Mouse (Mus musculus) lung, postnatal 0 days (tissue): Measurements from ENCODE around the gene Xpo4. TPM values are rescaled to one million over a fixed set of nuclear protein-coding genes. Genes with fewer than 3 reads are reported as not detected.
A peak's percentile ranks its signal among the peaks of the same experiment; 100 is the strongest.

Source experiments
- ATAC-seq: fragments of 200-750 bp; cut with Nextera tagmentation; 2 replicates; pipeline ENCODE4 v1.8.0; 2017; ENCODE audit warnings: moderate library complexity
- DNase-seq: peaks from one replicate; pipeline ENCODE4 v3.0.0-alpha.2; 2016; ENCODE audit warnings: low spot score
- H3K27ac ChIP-seq: fragments of 300-500 bp; sonication (generic); 2 replicates; pipeline ENCODE4 v1.5.1; 2014; ENCODE audit warnings: antibody characterized with exemption, mild to moderate bottlenecking, low read length, mixed read lengths
- H3K27me3 ChIP-seq: fragments of 300-500 bp; sonication (generic); replicated peaks from 2 replicates; pipeline ENCODE4 v1.6.1; 2014; ENCODE audit warnings: low read length, mixed read lengths; ENCODE audit not compliant: insufficient read depth
- H3K36me3 ChIP-seq: fragments of 300-500 bp; sonication (generic); 2 replicates; pipeline ENCODE4 v1.6.1; 2014; ENCODE audit warnings: low read length, mixed read lengths; ENCODE audit not compliant: insufficient read depth
- H3K4me1 ChIP-seq: fragments of 300-500 bp; sonication (generic); 2 replicates; pipeline ENCODE4 v1.6.1; 2014; ENCODE audit warnings: antibody characterized with exemption, low read depth, low read length, mixed read lengths; ENCODE audit not compliant: insufficient read depth
- H3K4me2 ChIP-seq: fragments of 300-500 bp; sonication (generic); replicated peaks from 2 replicates; pipeline ENCODE4 v1.6.1; 2014; ENCODE audit warnings: low read depth, mild to moderate bottlenecking, low read length, moderate library complexity, mixed read lengths
- H3K4me3 ChIP-seq: fragments of 300-500 bp; sonication (generic); 2 replicates; pipeline ENCODE4 v1.5.1; 2014; ENCODE audit warnings: low read depth, low read length
- H3K9ac ChIP-seq: fragments of 300-500 bp; sonication (generic); replicated peaks from 2 replicates; pipeline ENCODE4 v1.6.1; 2014; ENCODE audit warnings: low read depth, mild to moderate bottlenecking
- H3K9me3 ChIP-seq: fragments of 300-500 bp; sonication (generic); 2 replicates; pipeline ENCODE4 v1.6.1; 2016; ENCODE audit warnings: low read length, mixed read lengths
- CTCF ChIP-seq: IDR thresholded peaks from 2 replicates; pipeline ENCODE4 v1.5.1; 2016; ENCODE audit warnings: antibody characterized with exemption, mild to moderate bottlenecking
- EP300 ChIP-seq: IDR thresholded peaks from 2 replicates; pipeline ENCODE4 v1.6.1; 2016; ENCODE audit warnings: antibody characterized with exemption, mild to moderate bottlenecking, control low read depth
- WGBS: fragments of 180-500 bp; shearing (Covaris S2); extraction: QIAGEN DNeasy Blood & Tissue Kit; methylation state at CpG from one replicate; pipeline ENCODE4 v1.1.7; 2014; 5-methylcytosine and 5-hydroxymethylcytosine counted together
- polyA plus RNA-seq: library from polyadenylated mRNA; unstranded; fragments of >200 nt; fragmentation: Nextera tagmentation; extraction: Ambion mirVana; gene quantifications from 2 replicates; pipeline ENCODE4 v1.2.1, GENCODE M21; 2015

Gene Xpo4
- polyA plus RNA-seq, 1 experiment from 2014 or later: 6.4 TPM

DNA sequence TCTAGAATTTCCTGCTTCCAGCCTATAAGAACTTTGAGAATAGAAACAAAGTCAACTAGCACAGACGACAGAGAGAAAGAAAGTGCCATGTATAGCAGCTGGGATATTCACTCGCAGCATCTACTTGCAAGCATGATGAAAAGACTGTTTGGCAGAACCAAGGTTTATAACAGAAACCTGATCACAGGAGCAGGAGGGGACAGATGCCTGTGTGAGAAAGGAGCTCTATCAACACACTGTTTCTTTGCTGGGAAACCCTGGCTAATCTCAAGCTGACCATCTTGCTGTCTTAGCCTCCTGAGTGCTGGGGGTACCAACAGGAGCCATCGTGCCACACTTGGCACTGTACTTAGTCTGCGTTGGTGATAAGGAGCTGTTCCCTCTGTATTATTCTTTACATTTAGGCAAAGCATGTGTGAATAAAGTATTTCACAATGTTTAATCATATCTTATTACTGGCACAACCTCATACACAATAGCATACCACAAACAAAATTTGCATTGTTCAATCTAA is 55.4 kb downstream of the Xpo4 start:
- ATAC-seq (no peak), DNase-seq (no peak)
- Histone ChIP-seq H3K27ac (no peak overlapping the region), H3K9ac (no peak overlapping the region), H3K4me1 (peaks cover 8% of the 10 kb centered on the region; the same call in 1 of the 2 replicates), H3K4me2 (no peak overlapping the region), H3K9me3 (no peaks in the 10 kb centered on the region), H3K27me3 (no peaks in the 10 kb centered on the region), H3K36me3 (no peaks in the 10 kb centered on the region), H3K4me3 (no peak overlapping the region)
- 43% methylated on average over 4 of the region's 4 CpGs for WGBS
- TF ChIP-seq CTCF (no peak), EP300 (no peak)

DNA sequence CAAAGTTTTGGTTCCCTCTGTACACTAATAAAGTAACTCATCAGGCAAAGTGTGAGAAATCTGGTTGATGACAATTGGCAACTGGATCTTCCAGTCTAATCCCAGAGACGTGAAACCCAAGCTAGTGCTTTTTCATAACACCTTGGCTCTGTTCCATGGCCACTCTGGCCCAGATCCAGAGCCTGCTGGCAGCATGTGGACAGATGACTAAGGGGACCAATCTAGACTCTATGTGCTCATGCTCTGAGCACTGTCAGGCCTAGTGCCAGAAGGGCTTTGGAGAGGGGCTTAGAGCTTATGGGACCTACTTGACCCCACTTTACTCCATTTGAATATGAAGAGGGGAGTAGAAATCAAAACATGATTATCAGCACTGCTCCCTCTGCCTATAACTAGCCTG is 57.7 kb downstream of the Xpo4 start:
- ATAC-seq (peak; percentile 98), DNase-seq (peak; percentile 94)
- no peak overlapping the region for H3K9ac ChIP-seq
- WGBS: 8% methylated on average over 1 of the region's 1 CpGs
- H3K4me1 ChIP-seq: peaks cover 8% of the 10 kb centered on the region; the same call in 1 of the 2 replicates
- H3K4me2 ChIP-seq: peak overlapping the region; percentile 15; the same call in 1 of the 2 replicates
- H3K4me3 ChIP-seq: no peak overlapping the region
- TF ChIP-seq CTCF (no peak), EP300 (peak; percentile 82)
- no peaks in the 10 kb centered on the region for H3K9me3 ChIP-seq
- H3K36me3 ChIP-seq: 0 out of 2 replicates have a peak, but pooled peaks cover 8% of the 10 kb centered on the region
- peak overlapping the region; percentile 48; the same call in 1 of the 2 replicates for H3K27ac ChIP-seq
- no peaks in the 10 kb centered on the region for H3K27me3 ChIP-seq

DNA sequence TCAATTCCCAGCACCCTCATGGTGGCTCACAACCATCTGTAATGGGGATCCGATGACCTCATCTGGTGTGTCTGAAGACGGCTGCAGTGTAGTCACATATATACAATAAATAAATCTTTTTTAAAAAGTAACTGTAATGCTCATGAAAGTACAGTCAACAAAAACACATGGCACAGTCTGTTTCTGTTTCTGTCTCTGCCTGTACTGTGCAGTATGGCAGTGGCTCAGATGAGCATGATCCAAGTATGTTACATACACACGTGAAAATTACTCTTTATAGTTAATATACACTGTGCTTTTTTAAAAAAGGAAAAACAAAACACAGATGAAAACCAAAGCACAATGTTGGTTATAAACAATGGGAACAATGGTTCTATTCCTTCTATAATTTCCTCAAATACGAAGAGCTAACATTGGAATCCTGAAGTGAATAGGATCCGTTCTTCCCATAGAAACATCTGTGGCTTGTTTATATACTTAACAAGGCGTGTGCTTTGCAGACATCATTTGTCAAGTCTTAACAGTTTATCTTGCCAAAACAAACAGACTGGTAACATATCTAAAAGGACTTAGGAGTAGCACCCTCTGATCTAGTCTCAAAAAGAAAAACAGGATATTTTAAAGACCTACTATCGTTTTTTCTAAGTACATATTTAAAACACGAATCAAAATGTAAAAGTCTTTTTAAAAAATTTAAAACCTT is 58.4 kb downstream of the Xpo4 start:
- peaks cover 8% of the 10 kb centered on the region; the same call in 1 of the 2 replicates for H3K4me1 ChIP-seq
- H3K4me2 ChIP-seq: peak overlapping the region; percentile 15; the same call in 1 of the 2 replicates
- H3K9me3 ChIP-seq: no peaks in the 10 kb centered on the region
- TF ChIP-seq EP300: peak; percentile 86
- TF ChIP-seq CTCF: no peak
- WGBS: 26% methylated on average over 8 of the region's 8 CpGs
- no peak overlapping the region for H3K4me3 ChIP-seq
- peak overlapping the region; percentile 48 for H3K27ac ChIP-seq
- ATAC-seq: peak; percentile 78
- 0 out of 2 replicates have a peak, but pooled peaks cover 8% of the 10 kb centered on the region for H3K36me3 ChIP-seq
- peak; percentile 83 for DNase-seq
- no peak overlapping the region for H3K9ac ChIP-seq
- no peaks in the 10 kb centered on the region for H3K27me3 ChIP-seq

DNA sequence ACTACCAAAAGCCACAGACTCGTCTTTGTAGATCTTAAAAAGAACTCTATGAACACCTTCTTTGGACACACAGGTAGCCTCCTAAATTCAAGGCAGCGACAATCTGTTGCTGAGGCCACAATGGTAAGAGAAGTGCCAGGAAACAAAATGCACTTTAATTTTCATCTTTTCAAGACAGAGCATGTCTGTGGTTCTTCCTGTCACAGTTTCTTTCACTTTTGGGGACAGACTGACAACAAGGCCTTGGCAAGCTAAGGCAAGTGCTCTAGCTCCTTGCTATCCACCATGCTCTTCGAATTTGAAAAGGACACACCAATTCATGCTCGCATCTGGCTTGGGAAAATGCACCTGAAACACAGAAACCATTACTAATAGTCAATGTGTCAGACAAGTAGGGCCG is 72.0 kb downstream of the Xpo4 start:
- H3K9me3 ChIP-seq: no peaks in the 10 kb centered on the region
- ATAC-seq (no peak), DNase-seq (no peak)
- no peak for TF ChIP-seq EP300
- TF ChIP-seq CTCF: no peak
- H3K27ac ChIP-seq: no peak overlapping the region
- H3K36me3 ChIP-seq: peaks cover 12% of the 10 kb centered on the region; the same call in 1 of the 2 replicates
- H3K9ac ChIP-seq: no peak overlapping the region
- H3K4me3 ChIP-seq: no peak overlapping the region
- H3K4me1 ChIP-seq: no peaks in the 10 kb centered on the region
- no peaks in the 10 kb centered on the region for H3K27me3 ChIP-seq
- H3K4me2 ChIP-seq: no peak overlapping the region
- WGBS: 94% methylated on average over 5 of the region's 5 CpGs

DNA sequence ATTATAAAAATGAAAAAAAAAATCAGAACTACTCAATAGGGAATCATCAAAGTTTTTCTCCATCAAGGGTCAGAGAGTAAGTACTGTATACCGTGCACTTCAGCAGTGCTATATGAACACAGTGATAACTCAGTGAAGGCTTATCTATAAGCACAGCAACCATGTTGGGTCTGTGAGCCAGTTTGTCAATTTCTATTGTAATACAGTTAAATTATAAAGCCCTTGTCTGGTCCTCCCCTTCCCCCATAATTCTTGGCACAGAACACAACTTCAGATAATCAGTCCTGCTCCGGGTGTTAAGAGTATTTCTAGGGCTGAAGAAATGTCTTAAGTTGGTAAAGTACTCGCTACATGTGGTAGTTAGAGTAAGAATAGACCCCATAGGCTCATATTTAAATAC is 73.4 kb downstream of the Xpo4 start:
- no peaks in the 10 kb centered on the region for H3K4me1 ChIP-seq

DNA sequence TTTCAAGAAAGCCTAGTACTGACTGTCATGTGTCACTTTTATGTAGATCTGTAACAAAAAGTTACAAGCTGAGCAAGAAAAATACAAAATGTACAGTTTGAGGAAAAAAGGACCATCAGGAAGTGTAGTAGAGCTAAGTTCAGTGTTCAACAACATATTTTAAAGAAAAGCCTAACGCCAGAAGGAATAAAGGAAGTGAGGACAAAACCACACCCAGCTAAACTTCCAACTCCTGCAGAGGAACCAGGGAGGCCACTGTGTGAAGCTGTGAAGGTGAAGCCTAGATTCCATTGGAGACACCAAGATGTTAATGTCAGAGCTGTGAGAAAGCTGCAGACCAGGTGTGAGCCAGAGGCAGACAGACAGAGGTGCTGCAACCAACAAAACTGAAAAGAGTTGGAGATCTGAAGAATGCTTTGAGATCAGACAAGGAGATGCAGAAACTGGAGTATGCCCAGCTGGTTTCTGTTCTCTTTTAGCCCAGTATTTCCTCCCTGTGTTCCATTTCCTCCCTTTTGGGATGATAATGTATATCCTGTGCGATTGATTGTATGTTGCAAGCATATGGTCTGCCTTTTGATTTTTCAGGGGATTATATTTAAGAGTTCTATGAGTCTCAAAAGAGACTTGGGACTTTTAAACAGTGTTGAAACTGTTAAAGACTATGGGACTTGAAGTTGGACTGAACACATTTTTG is 88.7 kb downstream of the Xpo4 start:
- H3K36me3 ChIP-seq: no peaks in the 10 kb centered on the region
- H3K4me3 ChIP-seq: no peak overlapping the region
- WGBS: 87% methylated on average over 2 of the region's 2 CpGs
- H3K9ac ChIP-seq: no peak overlapping the region
- H3K4me1 ChIP-seq: no peaks in the 10 kb centered on the region
- no peak overlapping the region for H3K27ac ChIP-seq
- DNase-seq: no peak
- no peak overlapping the region for H3K4me2 ChIP-seq
- no peaks in the 10 kb centered on the region for H3K9me3 ChIP-seq
- TF ChIP-seq CTCF (no peak), EP300 (no peak)
- ATAC-seq: no peak
- H3K27me3 ChIP-seq: no peaks in the 10 kb centered on the region

More for the DNA sequence above, 73.4 kb downstream of the Xpo4 start:
- Histone ChIP-seq H3K36me3 (peaks cover 12% of the 10 kb centered on the region; the same call in 1 of the 2 replicates), H3K9ac (no peak overlapping the region), H3K9me3 (no peaks in the 10 kb centered on the region), H3K27me3 (no peaks in the 10 kb centered on the region), H3K4me3 (no peak overlapping the region), H3K4me2 (no peak overlapping the region), H3K27ac (no peak overlapping the region)
- ATAC-seq (no peak), DNase-seq (no peak)
- TF ChIP-seq CTCF (no peak), EP300 (no peak)
- 79% methylated on average over 3 of the region's 3 CpGs for WGBS
